Mouse (Mus musculus) cerebellum, postnatal 25 days (tissue): ENCODE measurements at regions not wholly inside any gene's neighbourhood (a gene's known extent, or its start where the extent isn't known, plus 50 kb on each side); places are given as distances from the start of the nearest gene placed in this dataset.

ENCODE experiments used
- DNase-seq, 2 experiments: peaks; one replicate each; pipeline ENCODE4 v3.0.0; 2021; ENCODE audit warnings: mixed read lengths in 2 of 2

- DNase-seq, result no peak
Observed at GRCm38 (mm10) chr4:105394366-105394765, 237.2 kb downstream of the Plpp3 start.

DNA sequence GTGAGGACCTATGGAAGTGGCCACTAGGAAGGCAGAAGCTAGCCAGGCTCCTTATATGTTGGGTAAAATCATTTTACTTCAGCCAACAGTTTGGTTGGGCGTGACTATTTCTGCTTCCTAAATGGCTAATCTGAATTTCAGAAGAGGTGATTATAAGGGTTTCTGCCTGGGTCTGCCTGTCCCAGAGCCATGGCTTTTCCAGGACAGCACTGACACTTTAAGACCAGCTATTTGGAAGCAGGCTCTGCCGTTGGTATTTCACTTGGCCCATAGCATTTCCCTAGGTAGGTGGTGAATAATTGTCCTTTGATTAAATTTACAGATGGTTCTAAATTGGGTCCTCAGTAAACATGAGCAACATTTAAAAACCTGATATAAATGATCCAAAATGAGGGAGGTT is 240.3 kb downstream of the Plpp3 start:
- no peak for DNase-seq

DNA sequence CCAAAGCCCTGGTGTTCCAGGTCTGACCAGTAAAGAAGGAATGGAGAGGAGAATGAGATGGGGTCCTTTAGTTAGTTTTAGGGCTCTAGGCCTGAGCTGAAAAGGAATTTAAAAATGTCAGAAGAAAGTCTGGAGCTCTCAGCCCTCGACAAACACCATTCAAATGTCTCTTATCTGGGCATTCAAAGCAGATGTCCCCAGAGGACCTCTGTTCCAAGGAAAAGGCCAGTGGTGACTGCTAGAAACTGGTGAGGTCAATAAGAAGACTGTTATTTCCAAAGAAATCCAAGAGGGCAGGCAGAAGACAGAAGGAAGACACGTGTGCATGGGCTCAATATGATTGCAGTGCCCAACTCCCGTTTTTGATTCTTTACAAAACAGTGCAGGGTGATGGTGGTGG is 244.9 kb downstream of the Plpp3 start:
- no peak for DNase-seq

- no peak for DNase-seq
Observed at GRCm38 (mm10) chr4:105403169-105403568, 246.0 kb downstream of the Plpp3 start.

DNA sequence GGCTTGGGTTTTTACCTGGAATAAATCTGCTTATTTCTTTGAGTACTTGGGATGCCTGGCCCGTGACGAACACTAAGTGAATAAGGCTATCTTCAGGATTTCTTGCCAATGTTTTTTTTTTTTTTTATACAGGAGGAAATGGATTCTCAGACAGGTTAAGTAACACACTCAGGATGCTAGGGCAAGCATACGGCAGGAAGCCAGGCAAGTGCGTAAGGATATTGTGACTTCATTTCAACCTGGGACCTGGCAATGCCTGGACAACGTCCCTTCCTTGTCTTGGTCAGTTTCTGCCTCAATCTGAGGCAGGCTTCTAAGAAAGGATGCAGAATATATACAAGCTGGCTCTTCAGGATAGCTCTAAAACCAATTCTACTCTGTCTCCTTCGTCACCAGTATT is 246.5 kb downstream of the Plpp3 start:
- no peak for DNase-seq

DNA sequence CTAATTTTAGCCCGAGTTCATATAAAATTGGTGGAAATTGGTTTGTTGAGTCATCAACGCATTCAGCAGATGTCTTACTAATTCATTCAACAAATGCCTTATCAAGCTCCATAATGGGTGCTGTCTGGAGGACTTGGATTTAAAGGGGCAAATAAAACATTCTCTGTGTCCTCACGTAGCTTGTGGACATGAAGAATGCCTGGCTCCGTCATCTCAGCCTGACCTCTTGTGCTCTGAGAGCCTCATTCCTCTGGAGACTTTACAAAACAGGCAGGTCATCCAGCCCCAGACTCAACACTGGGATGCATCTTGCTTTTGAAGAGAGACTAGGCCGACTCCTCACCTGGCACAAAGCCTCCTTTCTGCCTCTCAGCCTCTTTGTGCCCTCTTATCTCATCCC is 248.6 kb downstream of the Plpp3 start:
- no peak for DNase-seq

GRCm38 (mm10) chr4:105406786-105407464 is 249.8 kb downstream of the Plpp3 start:
- DNase-seq, result no peak

GRCm38 (mm10) chr4:105408896-105409295 is 251.7 kb downstream of the Plpp3 start:
- no peak for DNase-seq

DNA sequence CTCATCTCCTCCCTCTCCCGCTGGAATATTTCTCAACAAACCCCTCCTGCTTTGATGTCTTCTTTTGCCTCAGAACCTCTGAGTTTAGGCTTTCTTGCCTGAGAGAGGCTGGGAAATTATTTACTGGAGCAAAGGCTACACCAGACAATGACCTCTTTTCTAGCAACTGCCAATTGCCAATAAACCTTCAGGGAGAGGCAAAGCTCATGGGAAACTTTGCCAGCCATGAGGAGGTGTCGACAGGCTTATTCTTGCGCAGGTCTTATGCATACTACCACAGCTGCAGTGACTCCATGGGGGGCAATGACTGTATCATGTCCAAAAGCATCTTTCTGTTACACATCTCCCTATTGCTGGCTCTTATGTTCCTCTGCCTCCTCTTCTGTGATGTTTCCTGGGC is 260.0 kb downstream of the Plpp3 start:
- DNase-seq, result no peak

- no peak for DNase-seq
Observed at GRCm38 (mm10) chr4:105422466-105422865, 265.3 kb downstream of the Plpp3 start.

GRCm38 (mm10) chr4:105423727-105424201 is 266.6 kb downstream of the Plpp3 start:
- no peak for DNase-seq

- DNase-seq, result no peak
Observed at GRCm38 (mm10) chr4:105425086-105425485, 267.9 kb downstream of the Plpp3 start.

GRCm38 (mm10) chr4:105427581-105427980 is 270.4 kb downstream of the Plpp3 start:
- no peak for DNase-seq

- DNase-seq, result no peak
Observed at GRCm38 (mm10) chr4:105429381-105430100, 272.4 kb downstream of the Plpp3 start.

- DNase-seq, result no peak
Observed at GRCm38 (mm10) chr4:105432461-105432860, 275.3 kb downstream of the Plpp3 start.

GRCm38 (mm10) chr4:105437141-105437540 is 280.0 kb downstream of the Plpp3 start:
- no peak for DNase-seq

GRCm38 (mm10) chr4:105449046-105449860 is 292.1 kb downstream of the Plpp3 start:
- DNase-seq, result peak in 1 of 2 experiments; percentile 8

GRCm38 (mm10) chr4:105450881-105451280 is 293.7 kb downstream of the Plpp3 start:
- no peak for DNase-seq

GRCm38 (mm10) chr4:105451871-105452270 is 294.7 kb downstream of the Plpp3 start:
- no peak for DNase-seq

DNA sequence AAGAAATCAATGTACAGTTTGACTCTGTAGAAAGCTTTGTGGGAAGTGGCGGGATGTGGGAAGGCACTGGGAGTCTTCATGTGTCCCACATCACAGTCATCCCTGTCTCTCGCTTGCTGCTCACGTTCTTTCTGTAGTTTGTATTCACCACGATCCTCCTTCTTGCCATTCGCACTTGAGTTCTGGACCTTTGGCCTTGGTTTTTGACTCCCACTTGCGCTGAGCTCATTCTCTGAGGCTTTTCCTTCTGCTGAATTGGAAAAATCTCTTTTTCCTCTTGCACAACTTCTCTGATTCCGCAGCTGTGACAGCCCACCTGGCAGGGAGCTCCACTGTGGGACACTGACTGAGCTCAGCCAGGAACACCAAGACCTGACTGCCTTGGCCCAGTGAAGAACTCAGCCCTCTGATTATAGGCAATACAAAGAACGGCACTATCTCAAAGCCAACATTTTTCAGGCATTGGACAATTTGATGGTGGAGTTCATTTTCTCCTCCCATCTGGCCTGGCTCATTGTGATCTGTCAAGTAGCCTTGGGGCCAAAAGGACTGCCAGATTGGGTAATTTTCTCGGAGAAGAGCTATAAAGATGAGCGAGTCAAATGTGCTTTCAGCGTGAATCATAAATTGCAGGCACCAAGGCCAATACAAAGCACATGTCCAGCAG is 299.9 kb downstream of the Plpp3 start:
- peak in 1 of 2 experiments; percentile 20 for DNase-seq

GRCm38 (mm10) chr4:105459991-105460688 is 303.0 kb downstream of the Plpp3 start:
- DNase-seq, result no peak

GRCm38 (mm10) chr4:105460689-105461005 is 303.5 kb downstream of the Plpp3 start:
- no peak for DNase-seq
